Mouse (Mus musculus) v-Abl transformed pro-B cells (cell line): ENCODE data around the gene Mroh2a.

Experiments used
- in situ Hi-C, 2 experiments: fragments of 400-800 bp; cut with MboI; formaldehyde crosslinking; loops; one replicate each; pipeline ENCODE4 v1.15.1; 2025; ENCODE audit not compliant: unreplicated experiment in 2 of 2

Mroh2a gene

DNA sequence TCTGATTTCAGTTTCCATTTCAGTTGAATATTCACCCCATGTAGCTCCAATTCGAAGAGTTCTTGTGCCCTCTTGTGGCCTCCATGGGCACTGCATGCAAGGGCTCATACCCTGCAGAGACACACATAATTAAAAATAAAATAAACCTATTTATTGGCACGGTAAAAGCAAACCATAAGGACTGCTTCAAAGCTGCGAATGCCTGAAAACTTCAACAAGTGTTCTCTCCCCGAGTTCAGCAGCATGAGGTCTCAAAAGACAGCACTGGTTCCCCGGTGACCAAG is 60.9 kb downstream of the Mroh2a start:
- in situ Hi-C loops: loop anchor here (10.0 to 25.0 kb wide), 6 partner anchors 143 to 1675 kb away; partner anchors contain the start of genes Atg16l1 (in 1 of the 2) and Usp40 (in 1 of the 2)

DNA sequence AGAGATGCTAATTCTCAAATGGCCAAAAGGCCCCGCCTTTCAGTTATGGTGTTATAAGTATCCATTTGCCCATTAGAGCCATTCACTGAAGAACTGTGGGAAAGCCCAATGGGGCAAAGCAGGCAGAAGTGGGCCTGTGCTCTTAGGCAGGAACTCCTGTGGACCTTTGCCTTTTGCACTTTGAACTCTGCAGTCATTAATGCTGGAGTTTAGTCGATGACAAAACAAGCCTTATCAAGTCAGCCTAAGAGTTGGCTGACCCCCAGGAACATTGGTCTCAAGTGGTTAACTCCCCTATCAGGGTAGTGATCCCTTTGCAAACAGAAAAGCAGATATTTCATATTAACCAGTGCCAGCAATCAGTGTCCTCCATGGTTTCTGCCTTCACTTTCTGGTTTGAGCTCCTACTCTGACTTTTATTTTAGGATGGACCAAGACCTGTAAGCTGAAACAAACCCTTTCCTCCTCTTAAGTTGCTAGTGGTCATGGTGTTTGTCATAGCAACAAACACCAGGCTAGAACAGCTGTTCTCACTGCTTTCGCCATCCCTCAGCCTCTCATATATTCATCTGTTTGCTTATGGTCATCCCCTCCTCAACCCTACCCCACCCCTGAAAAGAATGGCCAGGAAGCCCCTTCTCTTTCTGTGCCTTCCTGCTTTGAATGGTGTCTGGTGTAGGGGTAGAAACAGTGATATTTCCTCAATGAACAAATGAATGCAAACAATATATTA is 61.4 kb downstream of the Mroh2a start:
- in situ Hi-C loops: loop anchor here (10.0 to 25.0 kb wide), 6 partner anchors 143 to 1676 kb away; partner anchors contain the start of genes Atg16l1 (in 1 of the 2) and Usp40 (in 1 of the 2)

DNA sequence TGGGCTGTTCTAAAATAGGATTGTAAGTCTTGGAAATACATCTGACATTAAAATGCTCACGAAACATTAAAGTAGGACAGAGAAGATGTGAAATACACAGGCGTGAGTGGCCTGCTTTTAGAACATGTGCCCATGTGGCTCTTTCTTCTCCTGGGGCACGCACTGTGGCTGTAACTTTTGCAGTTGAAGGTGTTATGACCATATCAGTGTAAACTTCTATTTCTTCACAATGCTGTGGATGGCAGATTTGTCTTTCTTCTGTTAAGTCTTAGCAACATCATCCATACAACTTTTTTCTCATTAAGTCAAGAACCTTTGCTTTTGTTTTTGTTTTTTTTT is 62.0 kb downstream of the Mroh2a start:
- in situ Hi-C loops: loop anchor here (10.0 to 25.0 kb wide), 6 partner anchors 144 to 1676 kb away; partner anchors contain the start of genes Atg16l1 (in 1 of the 2) and Usp40 (in 1 of the 2)

DNA sequence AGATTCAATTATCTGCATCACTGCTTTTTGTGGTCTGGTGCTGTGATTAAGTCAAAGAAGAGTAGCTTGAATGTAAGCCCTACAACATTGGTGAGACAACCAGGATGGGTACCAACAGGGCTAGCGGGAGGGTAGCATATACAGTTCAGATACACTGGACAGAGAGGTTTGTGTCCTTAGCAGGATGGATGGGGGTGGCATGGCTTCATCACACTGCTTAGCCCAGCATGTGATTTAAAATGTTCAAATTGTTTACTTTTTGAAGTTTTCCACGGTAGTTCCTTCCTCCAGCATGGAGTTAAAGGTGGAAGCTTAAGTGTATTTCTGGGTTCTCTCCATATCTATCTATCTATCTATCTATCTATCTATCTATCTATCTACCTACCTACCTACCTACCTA is 62.4 kb downstream of the Mroh2a start:
- in situ Hi-C loops: loop anchor here (10.0 to 25.0 kb wide), 6 partner anchors 144 to 1677 kb away; partner anchors contain the start of genes Atg16l1 (in 1 of the 2) and Usp40 (in 1 of the 2)

DNA sequence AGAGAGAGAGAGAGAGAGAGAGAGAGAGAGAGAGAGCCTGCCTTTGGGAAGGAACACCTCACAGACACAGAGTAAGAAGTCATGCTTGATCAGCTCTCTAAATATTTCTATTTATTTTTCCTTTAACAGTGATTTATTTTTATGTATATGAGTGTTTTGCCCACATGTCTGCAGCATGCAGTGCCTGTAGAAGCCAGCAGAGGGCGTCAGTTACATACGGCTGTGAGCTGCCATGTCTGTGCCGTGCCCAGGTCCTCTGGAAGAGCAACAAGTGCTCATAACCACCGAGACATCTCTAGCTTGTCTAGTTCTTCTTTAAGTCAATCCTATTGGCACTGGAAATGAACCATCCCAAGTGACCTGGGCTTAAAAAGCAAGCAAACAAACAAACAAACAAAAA is 63.1 kb downstream of the Mroh2a start:
- in situ Hi-C loops: loop anchor here (10.0 to 25.0 kb wide), 6 partner anchors 145 to 1678 kb away; partner anchors contain the start of genes Atg16l1 (in 1 of the 2) and Usp40 (in 1 of the 2)

DNA sequence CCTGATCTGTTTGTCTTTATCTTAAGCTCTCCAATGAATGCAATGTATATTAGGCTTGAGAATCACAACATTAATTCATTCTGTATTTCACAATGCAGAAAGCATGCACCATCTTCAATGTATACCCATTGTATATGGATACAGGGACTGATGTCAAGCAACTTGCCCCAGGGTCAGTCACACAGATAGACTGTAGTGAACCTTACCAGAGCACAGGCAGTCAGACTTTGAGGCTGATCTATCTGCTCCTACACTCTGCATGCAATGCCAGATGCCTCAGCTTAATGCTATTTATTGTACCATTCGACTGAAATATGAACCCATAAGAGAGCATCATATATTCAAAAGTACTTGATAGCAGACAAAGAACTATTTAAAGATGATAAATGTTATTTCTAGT is 63.7 kb downstream of the Mroh2a start:
- in situ Hi-C loops: loop anchor here (25.0 kb wide), 4 partner anchors 528 to 1678 kb away; partner anchors contain the start of gene Atg16l1 (in 1 of the 2)

DNA sequence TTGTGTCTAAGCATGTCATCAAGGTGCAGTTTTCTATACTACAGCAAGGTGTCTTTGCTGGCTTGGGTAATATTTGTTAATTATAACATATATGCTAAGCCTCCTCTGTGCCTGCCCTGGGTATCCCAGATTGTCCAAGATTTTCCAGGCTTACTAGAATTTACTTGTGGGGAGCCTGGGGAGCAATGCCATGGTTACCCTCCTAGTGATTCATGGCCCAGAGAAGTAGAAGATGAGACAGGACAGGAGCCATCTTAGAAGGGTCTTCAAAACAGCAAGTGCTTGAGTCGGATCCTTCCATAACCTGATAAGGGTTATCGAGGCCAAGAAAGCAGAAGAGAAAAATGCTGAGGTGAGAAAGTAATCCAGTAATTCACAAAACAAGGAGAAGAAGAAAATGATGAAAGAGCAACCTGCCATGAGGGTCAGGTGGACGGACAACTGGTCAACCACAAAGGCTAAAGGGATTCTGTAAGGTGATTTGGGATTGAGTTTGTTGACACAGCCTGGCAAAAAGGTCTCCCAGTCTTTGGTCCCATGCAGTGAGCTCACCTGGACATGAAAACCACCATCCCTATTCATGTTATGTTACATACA is 64.7 kb downstream of the Mroh2a start:
- in situ Hi-C loops: loop anchor here (25.0 kb wide), 4 partner anchors 529 to 1679 kb away; partner anchors contain the start of gene Atg16l1 (in 1 of the 2)

DNA sequence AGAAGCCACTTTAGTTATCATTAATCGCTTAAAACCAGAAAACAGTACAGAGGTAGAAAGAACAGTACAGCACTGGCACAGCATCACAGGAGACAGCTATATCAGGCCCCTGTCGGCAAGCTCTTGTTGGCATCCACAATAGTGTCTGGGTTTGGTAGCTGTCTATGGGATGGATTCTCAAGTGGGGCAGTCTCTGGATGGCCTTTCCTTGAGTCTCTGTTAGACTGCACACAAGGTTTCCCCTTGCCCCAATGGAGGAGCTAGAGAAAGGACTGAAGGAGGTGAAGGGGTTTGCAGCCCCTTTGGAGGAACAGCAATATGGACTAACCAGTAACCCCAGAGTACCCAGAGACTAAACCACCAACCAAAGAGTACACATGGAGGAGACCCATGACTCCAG is 65.3 kb downstream of the Mroh2a start:
- in situ Hi-C loops: loop anchor here (25.0 kb wide), 4 partner anchors 530 to 1680 kb away; partner anchors contain the start of gene Atg16l1 (in 1 of the 2)

DNA sequence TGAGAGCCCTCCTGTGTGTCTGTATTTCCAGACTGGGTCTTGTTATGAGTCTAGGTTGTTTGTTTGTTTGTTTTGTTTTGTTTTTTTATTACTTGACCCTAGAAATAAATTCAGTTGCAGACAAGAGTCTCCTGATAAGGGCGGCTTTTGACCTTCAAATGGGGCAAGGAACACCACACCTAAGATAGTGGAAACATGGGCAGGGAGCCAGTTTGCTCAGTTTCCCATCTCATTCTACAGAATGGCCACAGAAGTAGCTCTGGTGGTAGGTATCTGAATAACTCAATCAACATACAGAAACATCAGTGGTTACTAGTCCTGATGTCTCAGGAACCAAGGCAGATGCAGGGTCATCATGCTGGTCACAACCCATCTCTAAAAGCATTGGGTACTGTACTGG is 67.9 kb downstream of the Mroh2a start:
- in situ Hi-C loops: loop anchor here (25.0 kb wide), 4 partner anchors 532 to 1682 kb away; partner anchors contain the start of gene Atg16l1 (in 1 of the 2)

DNA sequence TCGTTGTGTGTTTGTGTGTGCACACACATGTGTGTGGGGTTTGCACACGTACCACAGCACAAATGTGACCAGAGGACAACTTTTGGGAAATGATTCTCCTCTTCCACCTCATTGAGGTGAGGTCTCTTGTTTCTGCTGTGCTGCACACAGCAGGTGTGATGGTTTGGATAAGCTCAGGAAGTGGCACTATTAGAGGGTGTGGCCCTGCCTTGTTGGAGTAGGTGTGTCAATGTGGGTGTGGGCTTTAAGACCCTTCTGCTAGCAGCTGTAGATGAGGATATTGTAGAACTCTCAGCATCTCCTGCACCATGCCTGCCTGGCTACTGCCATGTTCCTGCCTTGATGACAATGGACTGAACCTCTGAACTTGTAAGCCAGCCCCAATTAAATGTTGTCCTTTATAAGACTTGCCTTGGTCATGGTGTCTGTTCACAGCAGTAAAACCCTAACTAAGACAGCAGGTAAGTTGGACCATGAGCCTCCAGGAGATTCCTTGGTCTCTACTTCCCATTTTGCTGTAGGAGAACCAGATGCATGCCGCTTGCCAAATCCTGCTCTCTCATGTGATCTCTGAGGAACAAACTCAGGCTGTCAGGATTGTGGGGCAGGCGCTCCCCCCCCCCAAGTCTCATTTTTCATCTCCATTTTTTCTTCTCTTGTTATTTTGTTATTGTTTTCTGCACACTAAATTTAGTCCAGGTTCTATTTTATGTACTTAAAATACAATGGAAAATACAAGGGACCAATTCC is 69.6 kb downstream of the Mroh2a start:
- in situ Hi-C loops: loop anchor here (25.0 kb wide), 4 partner anchors 534 to 1684 kb away; partner anchors contain the start of gene Atg16l1 (in 1 of the 2)

DNA sequence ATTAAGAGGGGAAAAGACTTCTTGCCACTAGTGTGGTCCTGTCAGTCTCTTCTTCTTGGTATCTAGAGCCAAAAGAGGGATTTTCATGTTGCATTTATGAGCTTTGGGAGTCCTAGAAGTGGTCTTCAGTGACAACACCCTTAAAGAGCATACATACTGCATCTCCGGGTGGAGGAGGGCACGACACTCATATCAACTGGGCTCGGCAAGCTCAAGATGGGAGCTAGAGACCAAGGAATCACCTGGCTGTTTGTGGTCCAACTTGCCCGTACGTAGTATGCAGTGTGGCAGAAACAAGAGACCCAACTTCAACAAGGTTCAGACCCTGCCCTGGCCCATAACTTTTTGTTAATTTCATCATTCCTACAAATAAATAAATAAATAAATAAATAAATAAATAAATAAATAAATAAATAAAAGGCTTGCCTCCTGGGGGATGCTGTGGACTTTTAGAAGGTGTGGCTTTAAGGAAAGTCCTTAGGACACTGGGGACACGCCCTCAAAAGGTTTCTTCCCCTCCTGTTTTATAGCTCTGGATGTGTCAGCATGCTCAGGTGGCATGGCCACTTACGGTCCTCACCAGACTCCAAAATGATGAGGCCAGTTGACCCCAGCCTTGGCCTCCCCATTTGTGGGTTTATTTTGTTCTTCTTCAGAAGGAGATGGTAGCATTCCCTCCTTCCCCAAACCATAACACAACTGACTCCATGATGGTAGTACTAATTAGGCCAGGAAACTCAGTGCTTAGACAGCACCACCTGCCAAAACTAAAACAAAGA is 70.9 kb downstream of the Mroh2a start:
- in situ Hi-C loops: loop anchor here (25.0 kb wide), 4 partner anchors 535 to 1685 kb away; partner anchors contain the start of gene Atg16l1 (in 1 of the 2)

DNA sequence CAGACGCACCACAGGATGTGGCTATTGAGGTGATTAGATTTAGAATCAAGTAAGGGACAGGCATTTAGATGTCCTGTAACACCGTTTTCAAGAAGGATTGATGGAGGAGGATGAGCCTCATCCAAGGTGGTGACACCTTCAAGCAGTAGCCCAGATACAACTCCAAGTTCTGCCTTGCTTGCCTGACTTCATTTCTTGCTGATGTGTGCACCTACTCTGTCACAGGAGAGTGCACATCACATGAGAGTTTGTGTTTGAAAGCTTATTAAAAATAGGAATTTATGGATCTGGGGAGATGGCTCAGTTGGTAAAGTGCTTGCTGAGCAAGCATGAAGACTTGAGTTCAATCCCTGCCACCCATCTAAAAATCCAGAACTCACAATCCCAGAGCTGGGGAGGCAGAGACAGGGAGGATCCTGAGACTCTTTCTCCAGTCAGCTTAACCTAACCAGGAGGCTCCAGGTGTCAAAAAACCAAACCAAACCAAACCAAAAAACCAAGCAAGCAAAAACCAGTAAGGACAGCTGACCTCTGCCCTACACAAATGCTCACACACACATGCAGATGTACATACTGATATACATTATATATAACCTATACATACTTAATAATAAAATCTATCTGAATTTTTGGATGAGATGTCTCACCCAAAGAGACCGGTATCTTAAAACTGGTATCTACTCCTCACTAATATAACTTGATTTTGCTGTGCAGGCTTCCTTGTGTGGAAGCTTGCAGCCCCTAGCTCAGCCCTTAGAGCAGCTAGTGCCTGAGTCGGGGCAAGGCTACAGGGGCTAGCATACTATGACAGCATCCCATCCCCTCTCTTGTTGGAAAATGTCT is 72.1 kb downstream of the Mroh2a start:
- in situ Hi-C loops: loop anchor here (25.0 kb wide), 4 partner anchors 537 to 1687 kb away; partner anchors contain the start of gene Atg16l1 (in 1 of the 2)

DNA sequence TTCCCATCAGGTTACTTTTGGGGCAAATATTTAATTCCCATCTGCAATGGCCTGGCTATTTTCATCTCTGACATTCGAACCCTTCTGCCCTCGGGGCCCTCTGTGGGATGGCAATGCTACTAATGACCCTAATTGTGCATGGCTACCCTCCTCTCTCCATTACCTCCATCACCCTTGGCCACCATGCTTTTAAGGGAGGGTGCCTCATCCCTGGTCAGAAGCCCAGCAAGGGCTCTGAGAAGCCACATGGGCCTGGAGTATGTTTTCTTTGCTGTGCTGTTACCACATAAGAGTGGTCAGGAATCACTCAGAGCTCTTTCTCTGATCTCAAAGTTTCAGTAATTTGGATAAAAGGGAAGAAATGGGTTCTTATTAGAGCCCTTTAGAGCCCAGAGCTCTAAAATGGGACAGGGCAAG is 72.8 kb downstream of the Mroh2a start:
- in situ Hi-C loops: loop anchor here (25.0 kb wide), 4 partner anchors 537 to 1687 kb away; partner anchors contain the start of gene Atg16l1 (in 1 of the 2)

DNA sequence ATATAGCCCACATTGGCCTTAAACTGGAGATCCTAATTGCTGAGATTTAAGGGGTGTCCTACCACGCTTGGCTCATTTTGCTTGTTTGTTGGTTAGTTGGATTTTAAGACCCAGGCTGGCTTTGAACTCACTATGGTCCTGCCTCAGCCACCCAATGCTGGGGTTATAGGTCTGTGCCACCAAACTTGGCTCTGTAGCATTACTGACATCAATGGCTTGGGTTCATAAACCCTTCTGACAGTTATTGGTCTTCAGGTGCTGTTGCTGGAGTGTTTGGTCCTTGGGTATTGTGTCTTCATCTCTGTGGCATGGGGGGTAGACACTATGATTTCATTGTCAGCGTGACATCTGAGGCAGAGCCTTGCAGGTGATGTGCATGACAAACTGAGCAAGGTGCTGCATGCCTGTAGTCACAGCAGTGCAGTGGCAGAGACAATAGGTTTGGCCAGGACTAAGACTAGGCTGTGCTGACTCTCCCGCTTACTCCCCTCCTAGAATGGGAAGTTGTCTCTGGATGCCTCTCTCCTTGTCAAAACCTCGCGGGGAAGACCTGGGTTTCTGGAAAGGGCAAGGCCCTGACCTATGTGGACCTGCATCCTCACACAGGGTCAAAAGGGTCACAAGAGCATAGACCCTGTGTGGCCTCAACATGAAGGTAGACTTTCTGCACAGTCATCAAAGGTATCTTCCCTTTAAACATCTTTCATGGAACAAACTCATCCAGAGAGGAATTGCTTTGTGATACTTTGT is 73.7 kb downstream of the Mroh2a start:
- in situ Hi-C loops: no loop called here

DNA sequence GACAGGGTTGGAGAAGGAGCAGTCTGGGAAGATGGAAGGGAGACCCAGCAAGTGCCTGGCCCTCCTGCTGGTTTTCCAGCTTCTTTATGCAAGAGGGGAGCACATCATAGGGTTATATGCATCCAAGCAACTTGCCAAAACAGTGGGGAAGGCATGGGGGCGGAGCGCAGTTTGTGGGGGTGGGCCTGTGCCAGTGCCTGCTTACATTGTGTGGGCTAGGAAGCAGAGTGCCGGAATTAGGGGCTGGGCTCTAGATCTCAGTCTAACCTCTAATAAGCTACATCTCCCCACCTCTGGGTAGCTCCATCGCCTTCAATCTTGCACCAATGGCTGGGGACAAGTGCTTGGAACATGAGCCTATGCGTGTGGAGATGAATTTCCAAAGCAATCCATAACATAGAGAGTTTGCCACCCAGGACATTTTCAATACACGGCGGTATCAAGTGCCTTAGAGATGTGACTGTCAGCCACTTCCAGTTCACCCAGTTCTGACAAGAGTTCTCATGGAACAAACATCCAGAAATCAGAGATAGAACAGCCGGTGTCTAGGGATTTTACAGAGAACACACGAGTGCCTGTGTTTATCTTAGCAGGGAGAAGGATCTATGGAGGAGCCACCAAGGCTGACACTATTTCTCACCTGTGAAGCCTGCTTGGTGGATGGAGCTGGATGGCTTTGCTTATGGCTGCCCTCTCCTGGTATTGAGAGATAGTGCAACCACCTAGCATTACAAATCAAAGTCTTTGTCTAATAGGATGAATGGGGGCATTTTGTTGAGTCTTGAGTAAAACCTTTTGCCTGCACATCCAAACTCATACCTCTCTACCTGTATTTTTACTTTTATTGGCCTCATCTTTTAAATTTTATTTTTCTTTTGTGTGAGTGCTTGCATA is 74.6 kb downstream of the Mroh2a start:
- in situ Hi-C loops: no loop called here

DNA sequence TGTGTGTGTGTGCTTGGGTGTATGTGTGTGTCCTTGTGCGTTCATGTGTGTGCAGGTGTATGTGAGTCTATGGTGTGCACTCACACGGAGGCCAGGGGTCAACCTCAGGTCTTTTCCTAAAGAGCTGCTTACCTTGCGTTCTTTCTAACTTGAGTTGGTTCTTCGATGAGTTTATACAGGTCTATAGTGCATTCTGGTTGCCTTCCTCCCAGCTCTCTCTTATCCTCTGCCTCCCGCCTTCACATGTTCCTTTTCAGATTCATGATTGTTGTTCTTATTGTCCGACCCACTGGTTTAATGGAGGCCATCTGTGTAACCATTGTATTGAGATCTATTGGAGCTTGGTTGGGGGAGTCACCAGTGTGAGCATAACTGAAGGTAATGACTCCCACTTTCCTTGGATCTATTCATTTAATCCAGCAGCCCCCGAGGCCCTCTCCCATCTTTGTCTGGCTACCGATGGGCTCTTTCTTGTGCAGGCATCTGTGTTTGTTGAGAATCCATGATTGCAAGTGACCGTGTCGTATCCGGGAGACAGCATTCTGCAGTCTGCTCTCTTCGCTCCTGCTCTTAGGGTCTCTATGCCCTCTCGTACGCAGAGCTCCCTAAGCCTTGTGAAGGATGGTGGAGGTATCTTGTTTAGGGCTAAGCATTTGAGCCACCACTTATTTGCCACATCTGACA is 75.4 kb downstream of the Mroh2a start:
- in situ Hi-C loops: no loop called here

DNA sequence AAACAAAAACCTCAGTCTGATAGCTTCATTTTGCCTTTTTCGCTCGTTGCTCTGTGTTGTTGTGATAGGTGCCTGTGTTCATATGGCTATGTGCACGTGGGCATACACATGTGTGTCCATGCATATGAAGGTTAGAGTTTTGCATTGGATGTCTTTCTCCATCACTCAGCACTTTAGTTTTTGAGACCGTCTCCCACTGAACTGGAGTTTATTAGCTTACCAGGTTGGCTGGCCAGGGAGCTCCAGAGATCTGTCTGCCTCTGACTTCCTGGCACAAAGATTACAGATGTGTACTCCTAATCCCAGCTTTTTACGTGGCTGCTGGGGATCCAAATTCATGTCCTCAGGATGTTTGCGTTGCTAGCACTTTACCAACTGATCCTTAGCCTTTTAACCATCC is 77.0 kb downstream of the Mroh2a start:
- in situ Hi-C loops: no loop called here
